Mouse (Mus musculus): Measurements from ENCODE around the gene Nfkb1. TPM values are rescaled to one million over a fixed set of nuclear protein-coding genes. Genes with fewer than 3 reads are reported as not detected.

Gene Nfkb1
- 14.2 and 18.9 TPM in 2 replicates for polyA plus RNA-seq (2014; fragmentation: Nextera tagmentation; extraction: Ambion mirVana)

- Histone ChIP-seq H3K36me3 (replicated peaks; ENCODE audit: control insufficient read depth, insufficient read depth, low read depth, low read length) (no peaks in the 10 kb centered on the region), H3K27me3 (ENCODE audit: control insufficient read depth, insufficient read depth, low read length) (no peaks in the 10 kb centered on the region), H3K9me3 (replicated peaks; ENCODE audit: control insufficient read depth, low read length) (no peaks in the 10 kb centered on the region), H3K4me2 (ENCODE audit: low read depth, low read length) (peak within 1 kb of the TSS; percentile 87), H3K9ac (replicated peaks; ENCODE audit: low read length) (peak within 1 kb of the TSS; percentile 99), H3K27ac (replicated peaks; ENCODE audit: low read depth, low read length) (peak within 1 kb of the TSS; percentile 78), H3K4me1 (ENCODE audit: control insufficient read depth, insufficient read depth, low read length) (no peaks in the 10 kb centered on the region), H3K4me3 (ENCODE audit: low read depth, low read length) (peak within 1 kb of the TSS; percentile 90)
- DNase-seq (ENCODE audit: low spot score) (peak; percentile 71), ATAC-seq (replicated peaks; ENCODE audit: insufficient number of reproducible peaks, low FRiP score, low TSS enrichment, low read depth) (peak; percentile 84)
- under 1% methylated on average over 66 of the region's 102 CpGs for WGBS
These were observed at the start of gene Nfkb1 for GRCm38 (mm10) chr3:135691191-135692131. Gene Nfkb1 (minus strand): TSS chr3:135691547.

- WGBS = 87% methylated on average over 8 of the region's 8 CpGs
- no peak for ATAC-seq (replicated peaks; ENCODE audit: insufficient number of reproducible peaks, low FRiP score, low TSS enrichment, low read depth)
- Histone ChIP-seq H3K4me1 (ENCODE audit: control insufficient read depth, insufficient read depth, low read length) (no peaks in the 10 kb centered on the region), H3K9ac (replicated peaks; ENCODE audit: low read length) (no peak overlapping the region), H3K27me3 (ENCODE audit: control insufficient read depth, insufficient read depth, low read length) (no peaks in the 10 kb centered on the region), H3K36me3 (replicated peaks; ENCODE audit: control insufficient read depth, insufficient read depth, low read depth, low read length) (no peaks in the 10 kb centered on the region), H3K9me3 (replicated peaks; ENCODE audit: control insufficient read depth, low read length) (no peaks in the 10 kb centered on the region), H3K27ac (replicated peaks; ENCODE audit: low read depth, low read length) (no peak overlapping the region), H3K4me3 (ENCODE audit: low read depth, low read length) (no peak overlapping the region), H3K4me2 (ENCODE audit: low read depth, low read length) (no peak overlapping the region)
- no peak for DNase-seq (ENCODE audit: low spot score)
These were observed 49.4 kb upstream of the Nfkb1 start for GRCm38 (mm10) chr3:135740711-135741110.

DNA sequence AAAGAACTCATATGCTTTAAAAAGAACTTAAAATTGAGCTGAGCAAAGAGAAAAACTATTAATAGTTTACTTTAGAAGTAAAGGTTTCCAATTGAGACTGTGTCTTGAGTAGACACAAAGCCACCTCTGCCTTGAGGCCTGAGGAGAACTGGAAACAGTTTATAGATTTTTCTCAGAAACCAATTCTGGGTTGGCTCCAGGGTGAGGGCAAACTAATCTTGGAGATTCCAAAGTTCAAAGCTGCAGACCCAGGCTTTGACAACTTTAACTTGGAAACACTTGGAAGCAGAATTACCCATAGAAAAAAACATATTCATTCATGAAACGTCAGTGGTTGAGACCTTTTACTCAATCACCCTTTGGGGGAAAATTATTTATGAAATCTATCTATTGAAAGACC lies 43.4 kb upstream of the Nfkb1 start:
- Histone ChIP-seq H3K27me3 (ENCODE audit: control insufficient read depth, insufficient read depth, low read length) (no peaks in the 10 kb centered on the region), H3K9me3 (replicated peaks; ENCODE audit: control insufficient read depth, low read length) (no peaks in the 10 kb centered on the region), H3K36me3 (replicated peaks; ENCODE audit: control insufficient read depth, insufficient read depth, low read depth, low read length) (no peaks in the 10 kb centered on the region), H3K27ac (replicated peaks; ENCODE audit: low read depth, low read length) (no peak overlapping the region), H3K4me1 (ENCODE audit: control insufficient read depth, insufficient read depth, low read length) (no peaks in the 10 kb centered on the region), H3K4me2 (ENCODE audit: low read depth, low read length) (no peak overlapping the region), H3K4me3 (ENCODE audit: low read depth, low read length) (no peak overlapping the region), H3K9ac (replicated peaks; ENCODE audit: low read length) (no peak overlapping the region)
- DNase-seq (ENCODE audit: low spot score) (no peak), ATAC-seq (replicated peaks; ENCODE audit: insufficient number of reproducible peaks, low FRiP score, low TSS enrichment, low read depth) (no peak)
- 75% methylated on average over 1 of the region's 1 CpGs for WGBS

DNA sequence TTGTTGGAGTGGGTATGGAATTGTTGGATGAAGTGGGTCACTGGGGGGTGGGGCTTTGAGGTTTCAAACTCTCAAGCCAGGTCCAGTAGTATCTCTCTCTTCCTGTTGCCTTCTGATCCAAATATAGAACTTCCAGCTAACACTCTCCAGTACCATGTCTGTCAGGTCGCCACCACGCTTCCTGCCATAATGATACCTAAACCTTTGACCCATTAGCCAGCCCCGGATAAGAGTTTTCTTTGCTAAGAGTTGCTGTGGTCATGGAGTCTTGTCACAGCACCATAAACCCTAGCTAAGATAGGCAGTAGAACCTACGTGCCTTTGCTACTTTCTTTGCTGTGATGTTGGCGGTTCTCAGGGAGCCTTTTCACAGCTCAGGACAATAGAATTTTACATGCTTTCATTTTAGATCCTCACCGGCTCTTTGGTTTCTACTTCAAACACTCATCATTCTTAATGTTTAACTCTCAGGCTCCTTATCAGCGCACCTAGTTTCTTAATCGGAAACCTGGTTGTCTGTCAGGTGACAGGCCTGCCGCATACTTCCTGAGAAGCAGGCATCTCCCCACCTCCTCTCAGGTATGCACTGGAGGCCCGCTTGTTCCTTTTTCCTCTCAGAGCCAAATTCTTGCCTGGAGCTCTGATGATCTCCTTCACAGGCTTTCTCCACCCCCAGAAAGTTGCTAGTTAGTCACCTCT lies 41.5 kb upstream of the Nfkb1 start:
- no peaks in the 10 kb centered on the region for H3K36me3 ChIP-seq (replicated peaks; ENCODE audit: control insufficient read depth, insufficient read depth, low read depth, low read length)
- H3K9ac ChIP-seq (replicated peaks; ENCODE audit: low read length) = no peak overlapping the region
- no peaks in the 10 kb centered on the region for H3K9me3 ChIP-seq (replicated peaks; ENCODE audit: control insufficient read depth, low read length)
- H3K27ac ChIP-seq (replicated peaks; ENCODE audit: low read depth, low read length) = no peak overlapping the region
- 85% methylated on average over 10 of the region's 10 CpGs for WGBS
- ATAC-seq (replicated peaks; ENCODE audit: insufficient number of reproducible peaks, low FRiP score, low TSS enrichment, low read depth) (no peak), DNase-seq (ENCODE audit: low spot score) (no peak)
- H3K4me2 ChIP-seq (ENCODE audit: low read depth, low read length) = no peak overlapping the region
- no peak overlapping the region for H3K4me3 ChIP-seq (ENCODE audit: low read depth, low read length)
- H3K4me1 ChIP-seq (ENCODE audit: control insufficient read depth, insufficient read depth, low read length) = no peaks in the 10 kb centered on the region
- no peaks in the 10 kb centered on the region for H3K27me3 ChIP-seq (ENCODE audit: control insufficient read depth, insufficient read depth, low read length)

DNA sequence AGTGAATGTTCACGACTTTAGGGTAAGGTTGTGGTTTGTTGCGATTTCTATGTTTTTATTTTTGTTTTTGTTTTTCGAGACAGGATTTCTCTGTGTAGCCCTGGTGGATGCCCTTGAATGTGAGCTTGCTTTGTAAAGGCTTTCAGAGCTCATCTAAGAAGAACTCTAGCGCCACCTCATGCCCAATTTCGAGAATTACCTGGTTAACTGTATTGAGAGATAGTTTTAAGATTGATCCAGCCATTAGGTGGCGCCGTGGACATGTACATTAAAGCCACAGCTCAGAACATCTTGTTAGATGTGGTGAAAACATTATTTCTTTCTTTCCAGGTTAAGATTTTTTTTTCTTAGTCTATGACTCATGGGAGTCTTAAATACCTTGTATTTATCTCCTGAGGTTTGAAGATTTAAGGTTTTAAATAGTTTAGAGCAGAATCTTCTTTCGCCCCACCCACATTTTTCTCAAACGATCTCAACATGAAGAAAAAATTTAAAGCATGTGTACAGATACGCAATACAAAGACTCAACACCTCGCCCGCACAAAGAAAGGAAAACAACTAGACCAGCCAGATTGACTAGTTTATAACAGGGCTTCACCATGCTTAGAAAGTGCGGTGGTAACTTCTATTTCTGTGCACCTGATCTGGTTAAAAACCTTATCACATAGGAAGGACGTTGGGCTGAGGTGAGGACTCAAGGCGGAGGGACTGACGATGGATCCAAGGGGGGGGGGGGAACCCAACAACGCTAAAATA lies 40.1 kb upstream of the Nfkb1 start:
- H3K27ac ChIP-seq (replicated peaks; ENCODE audit: low read depth, low read length) = no peak overlapping the region
- H3K9ac ChIP-seq (replicated peaks; ENCODE audit: low read length) = no peak overlapping the region
- no peak overlapping the region for H3K4me2 ChIP-seq (ENCODE audit: low read depth, low read length)
- H3K9me3 ChIP-seq (replicated peaks; ENCODE audit: control insufficient read depth, low read length) = no peaks in the 10 kb centered on the region
- no peaks in the 10 kb centered on the region for H3K36me3 ChIP-seq (replicated peaks; ENCODE audit: control insufficient read depth, insufficient read depth, low read depth, low read length)
- no peak overlapping the region for H3K4me3 ChIP-seq (ENCODE audit: low read depth, low read length)
- DNase-seq (ENCODE audit: low spot score) (peak; percentile 99), ATAC-seq (replicated peaks; ENCODE audit: insufficient number of reproducible peaks, low FRiP score, low TSS enrichment, low read depth) (peak; percentile 74)
- H3K4me1 ChIP-seq (ENCODE audit: control insufficient read depth, insufficient read depth, low read length) = no peaks in the 10 kb centered on the region
- H3K27me3 ChIP-seq (ENCODE audit: control insufficient read depth, insufficient read depth, low read length) = no peaks in the 10 kb centered on the region
- 34% methylated on average over 17 of the region's 17 CpGs for WGBS

- 60% methylated on average over 9 of the region's 9 CpGs for WGBS
- DNase-seq (ENCODE audit: low spot score) = peak; percentile 23
- H3K9me3 ChIP-seq (replicated peaks; ENCODE audit: control insufficient read depth, low read length) = no peaks in the 10 kb centered on the region
- H3K9ac ChIP-seq (replicated peaks; ENCODE audit: low read length) = no peak overlapping the region
- peak; percentile 71 for ATAC-seq (replicated peaks; ENCODE audit: insufficient number of reproducible peaks, low FRiP score, low TSS enrichment, low read depth)
- no peaks in the 10 kb centered on the region for H3K27me3 ChIP-seq (ENCODE audit: control insufficient read depth, insufficient read depth, low read length)
- H3K4me1 ChIP-seq (ENCODE audit: control insufficient read depth, insufficient read depth, low read length) = no peaks in the 10 kb centered on the region
- no peaks in the 10 kb centered on the region for H3K36me3 ChIP-seq (replicated peaks; ENCODE audit: control insufficient read depth, insufficient read depth, low read depth, low read length)
- H3K27ac ChIP-seq (replicated peaks; ENCODE audit: low read depth, low read length) = no peak overlapping the region
- H3K4me2 ChIP-seq (ENCODE audit: low read depth, low read length) = no peak overlapping the region
- no peak overlapping the region for H3K4me3 ChIP-seq (ENCODE audit: low read depth, low read length)
These were observed 39.4 kb upstream of the Nfkb1 start for GRCm38 (mm10) chr3:135730790-135731189.

- H3K4me2 ChIP-seq (ENCODE audit: low read depth, low read length) = no peak overlapping the region
- no peaks in the 10 kb centered on the region for H3K9me3 ChIP-seq (replicated peaks; ENCODE audit: control insufficient read depth, low read length)
- no peak overlapping the region for H3K4me3 ChIP-seq (ENCODE audit: low read depth, low read length)
- no peak overlapping the region for H3K9ac ChIP-seq (replicated peaks; ENCODE audit: low read length)
- H3K27ac ChIP-seq (replicated peaks; ENCODE audit: low read depth, low read length) = no peak overlapping the region
- no peaks in the 10 kb centered on the region for H3K4me1 ChIP-seq (ENCODE audit: control insufficient read depth, insufficient read depth, low read length)
- H3K27me3 ChIP-seq (ENCODE audit: control insufficient read depth, insufficient read depth, low read length) = no peaks in the 10 kb centered on the region
- 64% methylated on average over 5 of the region's 5 CpGs for WGBS
- DNase-seq (ENCODE audit: low spot score) (no peak), ATAC-seq (replicated peaks; ENCODE audit: insufficient number of reproducible peaks, low FRiP score, low TSS enrichment, low read depth) (no peak)
- no peaks in the 10 kb centered on the region for H3K36me3 ChIP-seq (replicated peaks; ENCODE audit: control insufficient read depth, insufficient read depth, low read depth, low read length)
These were observed 38.2 kb upstream of the Nfkb1 start for GRCm38 (mm10) chr3:135729575-135729974.

Measured in embryonic facial prominence, embryonic 11.5 days (tissue).